Mouse (Mus musculus) neural tube, embryonic 11.5 days (tissue): ENCODE results near the gene Rtkn2. TPM values are rescaled to one million over a fixed set of nuclear protein-coding genes. Genes with fewer than 3 reads are reported as not detected.

ENCODE experiments used
- ATAC-seq: fragments of 200-750 bp; cut with Nextera tagmentation; 2 replicates; pipeline ENCODE4 v1.8.0; 2017; ENCODE audit warnings: moderate number of reproducible peaks, mild to moderate bottlenecking, moderate TSS enrichment, moderate library complexity; ENCODE audit not compliant: insufficient read depth, low FRiP score, low TSS enrichment
- DNase-seq: peaks from one replicate; pipeline ENCODE4 v3.0.0-alpha.2; 2015; ENCODE audit warnings: low spot score
- H3K27ac ChIP-seq: fragments of 300-500 bp; sonication (generic); 2 replicates; pipeline ENCODE4 v1.5.1; 2014; ENCODE audit warnings: low read depth, mild to moderate bottlenecking, low read length
- H3K27me3 ChIP-seq: fragments of 300-500 bp; sonication (generic); 2 replicates; pipeline ENCODE4 v1.6.1; 2014; ENCODE audit warnings: mild to moderate bottlenecking, low read length, mixed read lengths; ENCODE audit not compliant: control insufficient read depth, insufficient read depth
- H3K36me3 ChIP-seq: fragments of 300-500 bp; sonication (generic); 2 replicates; pipeline ENCODE4 v1.6.1; 2014; ENCODE audit warnings: mild to moderate bottlenecking, low read length, moderate library complexity, mixed read lengths; ENCODE audit not compliant: control insufficient read depth, insufficient read depth
- H3K4me1 ChIP-seq: fragments of 300-500 bp; sonication (generic); 2 replicates; pipeline ENCODE4 v1.6.1; 2014; ENCODE audit warnings: low read length, mixed read lengths; ENCODE audit not compliant: control insufficient read depth, insufficient read depth
- H3K4me2 ChIP-seq: fragments of 300-500 bp; sonication (generic); 2 replicates; pipeline ENCODE4 v1.6.1; 2014; ENCODE audit warnings: low read depth, mild to moderate bottlenecking, moderate library complexity
- H3K4me3 ChIP-seq: fragments of 300-500 bp; sonication (generic); 2 replicates; pipeline ENCODE4 v1.5.1; 2014; ENCODE audit warnings: low read depth, low read length
- H3K9ac ChIP-seq: fragments of 300-500 bp; sonication (generic); 2 replicates; pipeline ENCODE4 v1.6.1; 2014; ENCODE audit warnings: mild to moderate bottlenecking, low read length
- H3K9me3 ChIP-seq: fragments of 300-500 bp; sonication (generic); 2 replicates; pipeline ENCODE4 v1.6.1; 2016; ENCODE audit warnings: low read length; ENCODE audit not compliant: control insufficient read depth
- WGBS: fragments of 180-500 bp; shearing (Covaris S2); extraction: QIAGEN DNeasy Blood & Tissue Kit; methylation state at CpG from one replicate; pipeline ENCODE4 v1.1.7; 2014; 5-methylcytosine and 5-hydroxymethylcytosine counted together
- polyA plus RNA-seq: library from polyadenylated mRNA; unstranded; fragments of >200 nt; fragmentation: Nextera tagmentation; extraction: Ambion mirVana; gene quantifications from 2 replicates; pipeline ENCODE4 v1.2.1, GENCODE M21; 2014

Rtkn2 gene
- polyA plus RNA-seq = 15.1 and 16.6 TPM in 2 replicates

GRCm38 (mm10) chr10:67979401-67980157 is at the start of gene Rtkn2:
TSS of gene Rtkn2 (plus strand) at chr10:67979570.
- Histone ChIP-seq H3K9me3 (no peaks in the 10 kb centered on the region), H3K4me2 (peak within 1 kb of the TSS; percentile 92), H3K4me1 (no peaks in the 10 kb centered on the region), H3K27ac (peak within 1 kb of the TSS; percentile 50; the same call in 1 of the 2 replicates), H3K27me3 (no peaks in the 10 kb centered on the region), H3K9ac (peak within 1 kb of the TSS; percentile 72), H3K4me3 (peak within 1 kb of the TSS; percentile 69), H3K36me3 (no peaks in the 10 kb centered on the region)
- peak; percentile 95 for ATAC-seq
- WGBS = under 1% methylated on average over 54 of the region's 57 CpGs
- DNase-seq = peak; percentile 95

- WGBS = 85% methylated on average over 4 of the region's 4 CpGs
- H3K4me2 ChIP-seq = no peak overlapping the region
- no peaks in the 10 kb centered on the region for H3K4me1 ChIP-seq
- no peak overlapping the region for H3K27ac ChIP-seq
- no peaks in the 10 kb centered on the region for H3K27me3 ChIP-seq
- no peaks in the 10 kb centered on the region for H3K9me3 ChIP-seq
- H3K36me3 ChIP-seq = no peaks in the 10 kb centered on the region
- no peak overlapping the region for H3K9ac ChIP-seq
- no peak for DNase-seq
- H3K4me3 ChIP-seq = no peak overlapping the region
- ATAC-seq = no peak
Observed at GRCm38 (mm10) chr10:67931328-67931727, 48.0 kb upstream of the Rtkn2 start.

DNA sequence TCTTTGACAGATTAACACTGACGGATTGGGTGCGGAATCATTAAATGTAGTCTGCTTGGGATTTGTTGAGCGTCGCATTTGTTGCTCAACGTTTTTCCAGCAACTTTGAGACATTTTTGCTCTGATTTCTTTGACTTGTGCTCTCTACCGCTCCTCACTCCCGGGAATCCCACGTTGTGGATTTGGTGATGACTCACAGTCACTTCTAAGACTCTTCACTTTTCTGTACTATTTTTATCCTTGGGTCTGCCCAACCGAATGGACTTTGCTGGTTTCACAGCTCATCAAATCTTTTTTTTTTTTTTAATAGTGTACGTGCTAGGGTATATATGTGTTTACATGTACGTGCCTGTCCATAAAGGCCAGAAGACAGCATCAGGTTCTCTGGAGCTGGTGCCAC is 46.6 kb upstream of the Rtkn2 start:
- DNase-seq = no peak
- no peaks in the 10 kb centered on the region for H3K9me3 ChIP-seq
- no peak overlapping the region for H3K9ac ChIP-seq
- no peaks in the 10 kb centered on the region for H3K36me3 ChIP-seq
- no peak overlapping the region for H3K4me3 ChIP-seq
- no peak overlapping the region for H3K27ac ChIP-seq
- 90% methylated on average over 11 of the region's 11 CpGs for WGBS
- ATAC-seq = no peak
- H3K4me2 ChIP-seq = no peak overlapping the region
- no peaks in the 10 kb centered on the region for H3K4me1 ChIP-seq
- H3K27me3 ChIP-seq = no peaks in the 10 kb centered on the region

GRCm38 (mm10) chr10:67936944-67937343 is 42.4 kb upstream of the Rtkn2 start:
- DNase-seq (no peak), ATAC-seq (no peak)
- Histone ChIP-seq H3K27ac (no peak overlapping the region), H3K27me3 (no peaks in the 10 kb centered on the region), H3K36me3 (no peaks in the 10 kb centered on the region), H3K4me2 (no peak overlapping the region), H3K4me1 (no peaks in the 10 kb centered on the region), H3K4me3 (no peak overlapping the region), H3K9me3 (no peaks in the 10 kb centered on the region), H3K9ac (no peak overlapping the region)
- 82% methylated on average over 4 of the region's 4 CpGs for WGBS

DNA sequence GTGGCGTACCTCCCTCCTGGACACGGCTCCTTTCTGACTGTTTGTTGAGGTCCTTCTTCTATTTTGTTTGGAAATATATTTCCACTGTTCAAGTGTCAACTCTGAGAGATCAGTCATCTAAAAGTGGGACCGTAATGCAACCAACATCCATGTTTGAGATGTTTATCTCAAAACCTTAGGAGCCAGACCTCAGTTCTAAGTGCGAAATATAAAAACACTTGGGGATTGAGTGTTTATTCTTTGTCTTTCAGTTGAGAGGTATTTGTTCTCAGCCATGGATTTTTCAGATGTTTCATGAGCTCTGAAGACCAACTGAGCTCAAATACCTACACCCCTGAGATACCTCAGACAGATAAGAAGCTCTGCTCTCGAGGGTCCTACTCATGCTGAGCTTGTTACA is 41.6 kb upstream of the Rtkn2 start:
- DNase-seq (no peak), ATAC-seq (no peak)
- H3K9ac ChIP-seq = no peak overlapping the region
- no peaks in the 10 kb centered on the region for H3K9me3 ChIP-seq
- H3K4me2 ChIP-seq = no peak overlapping the region
- H3K27ac ChIP-seq = no peak overlapping the region
- no peaks in the 10 kb centered on the region for H3K4me1 ChIP-seq
- 91% methylated on average over 5 of the region's 5 CpGs for WGBS
- no peaks in the 10 kb centered on the region for H3K27me3 ChIP-seq
- no peak overlapping the region for H3K4me3 ChIP-seq
- no peaks in the 10 kb centered on the region for H3K36me3 ChIP-seq

DNA sequence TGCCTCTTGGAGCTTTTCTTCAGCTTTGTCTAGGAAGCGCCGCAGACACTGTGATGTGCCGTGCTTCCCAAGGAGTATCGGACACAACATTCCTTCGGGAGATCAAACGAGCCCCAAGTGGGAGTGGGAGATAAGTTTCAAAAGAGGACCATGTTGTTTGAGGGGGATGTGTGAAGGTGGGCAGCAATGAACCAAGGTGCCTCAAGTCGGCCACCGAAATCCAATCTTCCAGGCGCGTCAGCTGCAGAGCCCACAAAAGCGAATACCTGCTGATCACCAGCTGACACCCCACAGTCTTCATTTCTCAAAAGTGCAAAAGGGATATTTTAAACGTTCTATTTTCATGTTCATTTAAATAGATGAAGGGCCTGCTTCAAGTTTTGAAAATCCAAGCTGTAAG is 39.8 kb upstream of the Rtkn2 start:
- H3K4me1 ChIP-seq = no peaks in the 10 kb centered on the region
- 75% methylated on average over 12 of the region's 12 CpGs for WGBS
- ATAC-seq (no peak), DNase-seq (no peak)
- no peak overlapping the region for H3K4me2 ChIP-seq
- no peaks in the 10 kb centered on the region for H3K36me3 ChIP-seq
- no peak overlapping the region for H3K27ac ChIP-seq
- H3K27me3 ChIP-seq = no peaks in the 10 kb centered on the region
- no peak overlapping the region for H3K9ac ChIP-seq
- no peak overlapping the region for H3K4me3 ChIP-seq
- no peaks in the 10 kb centered on the region for H3K9me3 ChIP-seq

GRCm38 (mm10) chr10:67943513-67943912 is 35.9 kb upstream of the Rtkn2 start:
- Histone ChIP-seq H3K36me3 (no peaks in the 10 kb centered on the region), H3K4me1 (no peaks in the 10 kb centered on the region), H3K27ac (no peak overlapping the region), H3K9ac (no peak overlapping the region), H3K9me3 (no peaks in the 10 kb centered on the region), H3K27me3 (no peaks in the 10 kb centered on the region), H3K4me2 (no peak overlapping the region), H3K4me3 (no peak overlapping the region)
- 80% methylated on average over 4 of the region's 4 CpGs for WGBS
- DNase-seq (no peak), ATAC-seq (no peak)

- H3K4me3 ChIP-seq = no peak overlapping the region
- no peak overlapping the region for H3K4me2 ChIP-seq
- no peaks in the 10 kb centered on the region for H3K27me3 ChIP-seq
- WGBS = 83% methylated on average over 8 of the region's 8 CpGs
- H3K9me3 ChIP-seq = no peaks in the 10 kb centered on the region
- H3K4me1 ChIP-seq = no peaks in the 10 kb centered on the region
- H3K36me3 ChIP-seq = no peaks in the 10 kb centered on the region
- ATAC-seq (no peak), DNase-seq (no peak)
- no peak overlapping the region for H3K9ac ChIP-seq
- no peak overlapping the region for H3K27ac ChIP-seq
Observed at GRCm38 (mm10) chr10:67950059-67950748, 29.2 kb upstream of the Rtkn2 start.

DNA sequence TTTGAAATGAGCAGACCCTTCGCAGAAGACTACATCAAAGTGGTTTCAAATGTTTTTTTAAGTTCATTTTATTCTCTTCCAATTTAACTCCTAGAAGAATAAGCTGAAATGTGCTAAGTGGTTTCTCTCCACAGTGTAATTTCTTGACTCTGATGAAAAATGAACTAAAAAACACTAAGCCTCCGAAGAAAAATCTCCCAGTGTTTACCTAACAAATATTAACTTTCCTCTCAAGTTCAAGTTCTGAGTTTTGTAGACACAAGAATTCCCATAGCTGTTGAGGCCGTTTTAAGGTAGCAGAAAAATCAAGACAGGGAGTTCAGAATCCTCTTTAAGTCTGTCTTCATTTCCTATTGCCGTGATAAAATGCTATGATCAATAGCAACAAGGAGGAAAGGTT is 27.7 kb upstream of the Rtkn2 start:
- no peaks in the 10 kb centered on the region for H3K36me3 ChIP-seq
- no peaks in the 10 kb centered on the region for H3K27me3 ChIP-seq
- no peak overlapping the region for H3K9ac ChIP-seq
- no peak overlapping the region for H3K4me2 ChIP-seq
- no peaks in the 10 kb centered on the region for H3K9me3 ChIP-seq
- no peak overlapping the region for H3K4me3 ChIP-seq
- no peak overlapping the region for H3K27ac ChIP-seq
- 82% methylated on average over 4 of the region's 4 CpGs for WGBS
- no peaks in the 10 kb centered on the region for H3K4me1 ChIP-seq
- ATAC-seq (no peak), DNase-seq (no peak)
